Mouse (Mus musculus): ENCODE results near the gene Gprc5b.

- TF ChIP-seq POU5F1 (IDR thresholded peaks at IDR 0.05; ENCODE audit: borderline replicate concordance, low read length) = no peak
- TF ChIP-seq CTCF (conservative IDR thresholded peaks at IDR 0.05; ENCODE audit: low read length) = no peak
Measured at GRCm38 (mm10) chr7:118993597-118994230, 1.3 kb downstream of the Gprc5b start.

Data from E14TG2a.4 (cell line).